Mouse (Mus musculus) urinary bladder, postnatal 4 days (tissue): ENCODE data around the gene Cycs.

Experiments
- DNase-seq, 2 experiments: peaks; one replicate each; pipeline ENCODE4 v3.0.0; 2021 to 2022; ENCODE audit warnings: low spot score in 2 of 2

Cycs gene

DNA sequence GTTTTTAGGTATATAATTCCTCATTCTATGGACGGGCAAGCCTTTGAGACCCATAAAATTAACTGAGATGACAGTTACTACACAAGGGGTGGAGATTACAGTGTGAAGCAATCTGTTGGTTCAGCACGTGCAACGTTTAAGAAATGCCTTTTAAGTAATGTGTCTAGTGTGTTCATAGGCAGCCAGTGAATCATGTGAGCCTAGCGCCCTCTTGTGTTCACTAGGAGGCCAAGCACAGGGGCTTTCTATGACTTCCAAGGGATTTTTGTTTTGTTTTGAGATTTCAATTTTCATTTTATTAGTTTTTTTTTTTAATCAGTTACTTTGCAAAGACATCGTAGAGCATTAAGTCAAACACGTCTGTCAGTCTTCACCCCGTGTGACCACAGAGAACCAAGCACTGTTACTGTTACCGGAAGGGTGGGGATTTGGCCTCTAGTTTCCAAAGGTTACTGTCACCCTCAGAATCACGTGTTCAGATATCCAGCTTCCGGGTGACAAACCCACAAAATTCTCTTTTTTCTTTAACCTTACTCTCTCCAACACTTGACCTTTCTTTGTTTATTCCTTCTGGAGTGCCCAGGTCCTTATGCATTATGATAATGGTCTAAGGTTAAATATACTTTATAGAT lies 20.8 kb downstream of the Cycs start:
- DNase-seq, result no peak

DNA sequence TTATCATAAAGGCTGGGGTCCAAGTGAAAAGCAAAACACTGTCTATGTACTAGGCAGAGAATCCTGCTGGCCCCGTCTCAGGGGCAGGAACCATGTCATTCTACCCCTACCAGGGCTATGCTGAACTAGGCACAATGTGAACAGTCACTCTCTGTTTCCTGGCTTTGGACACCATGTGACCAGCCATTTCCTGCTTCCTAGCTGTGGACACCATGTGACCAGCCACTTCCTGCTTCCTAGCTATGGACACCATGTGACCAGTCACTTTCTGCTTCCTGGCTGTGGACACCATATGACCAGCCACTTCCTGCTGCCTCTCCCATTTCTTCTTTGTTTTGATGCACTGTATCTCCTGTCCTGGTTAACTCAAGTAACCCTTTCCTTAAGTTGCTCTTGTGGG lies 23.8 kb downstream of the Cycs start:
- DNase-seq, result no peak

DNA sequence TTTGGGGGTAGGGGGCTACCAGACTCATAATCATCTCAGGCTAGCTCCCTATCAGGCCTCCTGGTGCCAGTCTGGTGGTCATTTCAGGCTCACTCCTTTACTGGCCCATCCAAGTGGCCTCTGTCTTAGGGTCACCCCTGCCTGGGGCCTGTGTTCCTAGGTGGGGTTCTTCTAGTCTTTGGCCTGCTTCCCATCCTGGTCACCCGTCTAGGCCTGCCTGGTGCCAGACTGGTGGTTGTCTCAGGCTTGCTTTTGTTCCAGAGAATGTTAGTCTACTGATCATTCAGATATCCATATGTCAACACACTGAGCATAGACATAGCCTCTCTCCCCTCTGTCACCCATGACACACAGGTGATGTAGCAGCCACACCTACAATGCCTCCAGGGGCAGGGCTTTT lies 26.7 kb downstream of the Cycs start:
- DNase-seq, result peak in 1 of 2 experiments; percentile 32

DNA sequence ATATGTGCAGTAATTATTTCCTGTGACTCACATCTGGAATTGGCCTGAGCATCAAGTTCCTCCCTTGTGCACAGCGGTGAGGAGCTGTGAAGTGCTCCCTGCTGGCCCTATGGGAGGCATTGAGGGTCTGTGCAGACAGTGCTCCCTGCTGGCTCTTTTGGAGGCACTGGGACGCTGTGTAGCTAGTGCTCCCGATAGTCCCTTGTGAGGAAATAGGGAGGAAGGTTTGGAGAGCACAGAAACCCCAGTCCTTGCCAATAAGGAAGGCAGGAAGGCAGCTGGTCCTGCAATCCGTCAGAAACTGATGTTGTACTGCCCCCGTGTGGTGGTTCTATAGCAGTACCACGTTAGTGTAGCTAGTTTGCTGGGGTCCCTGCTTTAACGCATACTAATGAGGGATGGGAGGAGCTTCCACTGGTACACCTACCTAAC lies 29.9 kb downstream of the Cycs start:
- peak; percentile 67 to 80 for DNase-seq

DNA sequence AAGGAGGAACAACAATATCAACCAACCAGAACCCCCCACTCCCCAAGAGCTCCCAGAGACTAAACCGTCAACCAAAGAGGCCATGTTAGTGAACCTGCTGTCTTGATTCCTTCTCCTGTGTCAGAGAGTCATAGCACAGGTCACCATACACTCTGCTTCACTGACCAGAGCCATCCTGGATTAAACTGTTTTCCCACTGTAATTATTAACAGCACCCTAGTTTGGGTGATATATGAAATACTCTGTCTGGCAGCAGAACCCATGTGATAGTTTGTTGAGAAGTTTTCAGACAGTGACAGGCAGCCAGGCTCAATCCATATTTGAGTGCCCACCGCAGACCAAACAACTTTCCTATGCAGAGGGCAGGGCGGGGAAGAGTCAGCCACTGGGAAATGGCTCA lies 31.0 kb downstream of the Cycs start:
- DNase-seq, result no peak

DNA sequence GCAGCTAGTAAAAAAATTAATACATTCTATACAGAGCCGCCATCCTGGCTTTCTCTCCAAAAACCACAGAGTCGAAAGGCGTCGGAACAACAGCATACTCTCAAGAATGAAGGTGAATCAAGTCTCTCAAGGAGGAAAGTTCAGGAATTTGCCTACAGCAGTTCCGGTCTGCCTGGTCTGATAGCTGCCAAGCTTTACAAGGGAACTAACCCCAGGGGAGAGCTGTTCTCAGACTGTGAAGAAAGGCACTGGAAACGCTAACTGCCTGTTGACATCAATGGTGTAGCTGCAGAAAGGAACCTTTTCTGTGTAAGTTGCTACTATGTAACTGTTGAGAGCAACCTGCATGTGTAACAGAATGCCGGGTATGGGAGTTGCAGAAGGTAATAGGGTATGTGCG lies 34.4 kb downstream of the Cycs start:
- no peak for DNase-seq

DNA sequence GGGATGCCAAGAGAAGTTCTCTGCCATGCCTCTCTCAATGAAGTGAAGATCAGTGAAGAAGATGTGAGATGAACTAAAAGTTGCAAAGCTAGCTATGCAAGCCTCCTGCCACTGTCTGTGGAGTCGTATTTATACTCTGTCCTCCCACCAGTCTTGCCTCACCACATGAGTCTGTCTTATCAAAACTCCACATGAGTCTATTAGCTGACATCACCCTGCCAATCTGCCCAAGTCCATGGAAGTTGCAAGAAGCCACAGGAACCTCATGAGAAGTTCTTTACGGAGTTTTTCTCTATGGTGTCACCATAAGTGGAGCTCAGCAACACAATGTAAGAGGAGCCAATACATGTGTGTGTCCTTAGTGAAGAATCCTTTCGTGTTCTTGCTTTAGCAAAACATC lies 35.3 kb downstream of the Cycs start:
- DNase-seq, result no peak

DNA sequence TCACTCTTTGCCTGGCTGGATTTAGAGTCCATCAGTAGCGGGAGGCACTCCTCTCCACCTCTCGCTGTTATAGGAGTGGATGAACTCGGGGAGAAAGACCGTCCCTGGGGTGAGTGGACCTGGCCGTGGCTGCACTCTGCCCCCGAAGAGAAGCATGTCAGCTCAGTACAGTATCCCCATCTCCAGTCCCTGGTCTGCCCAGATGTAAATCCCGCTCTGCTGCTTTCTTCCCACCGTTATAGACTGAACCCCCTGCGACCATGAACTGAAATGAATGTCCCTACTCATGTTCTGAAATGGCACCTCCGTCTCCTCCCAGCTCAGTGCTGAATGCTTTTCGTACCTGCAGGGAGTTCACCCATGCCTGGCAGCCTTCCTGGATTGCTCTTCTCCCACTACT lies 37.1 kb downstream of the Cycs start:
- no peak for DNase-seq

DNA sequence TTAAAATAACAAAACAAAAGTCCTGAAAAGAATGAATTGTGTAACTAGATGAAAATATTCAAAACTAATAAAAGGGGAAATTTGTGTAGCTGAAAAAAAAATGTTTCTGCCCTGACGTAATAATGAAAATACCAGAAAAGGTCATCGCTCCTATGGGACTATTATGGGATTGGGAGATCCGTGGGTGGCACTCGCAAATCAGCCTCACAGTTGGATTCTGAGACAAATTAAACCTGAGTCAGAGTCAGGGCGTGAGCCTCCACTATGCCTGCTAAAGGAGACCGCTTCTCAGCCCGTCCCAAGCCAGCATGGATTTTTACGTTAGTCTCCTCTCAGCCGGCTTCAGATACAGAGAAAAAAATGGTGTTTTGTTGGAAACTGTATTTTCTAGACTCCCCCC lies 38.9 kb downstream of the Cycs start:
- no peak for DNase-seq

DNA sequence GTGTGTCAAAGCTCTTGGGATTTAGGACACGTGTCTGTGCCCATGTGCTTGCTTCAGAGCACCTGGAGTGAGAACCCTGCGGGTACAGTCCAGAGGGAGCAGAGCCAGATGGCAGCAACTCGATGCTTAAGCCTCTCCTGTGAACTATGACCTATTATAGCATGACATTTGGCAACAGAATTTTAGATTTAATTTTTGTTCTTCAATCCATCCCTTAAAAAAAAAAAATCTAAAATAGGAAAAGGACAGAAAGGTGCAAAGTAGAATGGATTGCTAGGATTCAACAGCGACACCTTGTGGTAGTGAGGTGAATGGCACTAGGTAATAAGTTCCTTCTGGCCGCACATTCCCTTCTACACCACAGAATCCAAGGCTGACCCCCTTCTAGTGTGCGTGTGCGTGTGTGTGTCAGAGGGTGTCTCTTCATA lies 39.7 kb downstream of the Cycs start:
- peak in 1 of 2 experiments; percentile 73 for DNase-seq

DNA sequence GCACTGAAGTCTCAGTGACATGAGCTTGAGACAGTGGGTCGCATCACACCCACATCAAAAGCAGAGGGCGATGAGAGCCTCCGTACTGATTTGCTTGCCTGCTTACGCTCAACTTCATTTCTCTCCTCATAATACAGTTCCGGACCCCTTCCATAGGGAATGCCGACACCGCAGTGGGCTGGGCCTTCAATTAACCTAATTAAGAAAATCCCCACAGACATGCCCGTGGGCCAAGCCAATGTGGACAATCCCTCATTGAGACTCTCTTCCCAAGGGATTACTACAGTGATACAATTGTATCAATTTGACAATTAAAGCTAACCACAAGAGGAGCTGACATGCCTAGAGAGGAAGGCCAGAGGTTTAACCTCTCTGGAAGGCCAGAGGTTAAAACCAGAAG lies 40.5 kb downstream of the Cycs start:
- DNase-seq, result no peak

DNA sequence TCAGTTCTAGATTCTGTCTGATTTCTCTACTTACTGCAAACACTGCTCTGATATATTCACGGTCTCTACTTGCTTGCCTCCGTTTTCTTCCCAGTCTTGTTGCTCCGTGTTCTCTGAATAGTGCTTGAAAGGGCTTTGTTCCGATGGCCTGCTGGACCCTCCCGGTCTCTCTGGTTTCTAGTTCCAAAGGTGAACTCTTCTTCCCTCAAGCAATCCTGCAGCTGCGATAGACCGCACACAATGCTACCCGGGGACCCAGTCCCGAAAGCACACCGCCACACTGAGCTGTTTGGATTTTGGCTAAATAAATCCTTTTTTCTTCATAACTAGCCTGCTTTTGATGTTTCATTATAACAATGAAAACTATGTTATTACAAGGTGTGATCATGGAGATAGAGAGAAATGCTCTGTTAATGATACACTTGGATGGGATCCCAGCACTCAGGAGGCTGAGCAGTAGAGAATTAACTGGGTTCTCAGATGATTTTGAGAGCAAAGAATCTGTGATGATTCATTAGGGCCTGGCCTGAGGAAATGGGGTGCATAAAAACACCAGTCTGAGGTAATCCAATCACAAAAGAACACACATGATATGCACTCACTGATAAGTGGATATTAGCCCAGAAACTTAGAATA lies 42.0 kb downstream of the Cycs start:
- DNase-seq, result no peak

DNA sequence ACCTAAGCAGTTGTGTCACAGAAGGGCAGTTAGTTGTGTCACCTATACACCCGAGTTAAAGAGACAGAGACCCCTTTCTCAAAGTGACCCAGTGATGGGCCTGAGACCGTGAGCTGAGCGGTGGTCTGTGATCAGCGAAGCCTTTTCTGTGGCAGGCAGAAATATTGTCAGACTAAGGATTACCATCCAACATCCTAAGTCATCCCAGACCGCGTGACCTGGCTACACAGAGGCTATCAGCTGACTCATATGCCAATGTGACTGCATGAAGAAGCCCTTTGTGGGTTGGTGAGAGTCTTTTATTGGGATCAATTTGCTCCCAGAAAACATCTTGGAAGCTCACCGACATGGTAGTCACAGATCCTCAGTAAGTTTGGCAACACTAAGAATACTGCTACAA lies 43.6 kb downstream of the Cycs start:
- no peak for DNase-seq

DNA sequence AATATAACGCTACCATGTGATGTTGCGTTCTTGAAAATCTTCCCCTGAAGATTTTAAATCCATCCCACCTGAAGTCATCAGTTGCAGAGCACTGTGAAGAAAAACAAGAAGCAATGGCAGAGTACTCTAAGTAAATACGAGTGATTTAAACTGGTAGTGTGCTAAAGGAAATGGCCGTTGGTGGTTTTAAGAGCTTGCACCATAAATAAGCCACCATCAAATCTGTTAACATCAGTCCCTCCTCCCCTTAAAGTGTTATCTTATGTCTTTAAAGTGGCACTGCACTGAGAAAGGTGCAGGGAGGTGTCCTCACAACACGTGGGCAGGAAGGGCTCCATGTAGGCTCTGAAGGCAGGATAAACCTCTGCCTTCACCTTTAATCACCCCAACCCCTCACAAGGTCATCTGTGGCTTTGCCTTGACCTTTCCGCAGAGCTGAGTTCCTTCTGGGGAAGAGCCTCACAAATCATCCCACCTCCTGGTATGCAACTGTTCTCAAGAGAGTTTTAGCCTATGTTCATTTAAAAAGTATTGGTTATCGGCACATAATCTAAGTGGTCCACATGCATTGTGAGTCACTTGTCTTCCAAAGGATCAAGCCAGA lies 44.7 kb downstream of the Cycs start:
- no peak for DNase-seq

DNA sequence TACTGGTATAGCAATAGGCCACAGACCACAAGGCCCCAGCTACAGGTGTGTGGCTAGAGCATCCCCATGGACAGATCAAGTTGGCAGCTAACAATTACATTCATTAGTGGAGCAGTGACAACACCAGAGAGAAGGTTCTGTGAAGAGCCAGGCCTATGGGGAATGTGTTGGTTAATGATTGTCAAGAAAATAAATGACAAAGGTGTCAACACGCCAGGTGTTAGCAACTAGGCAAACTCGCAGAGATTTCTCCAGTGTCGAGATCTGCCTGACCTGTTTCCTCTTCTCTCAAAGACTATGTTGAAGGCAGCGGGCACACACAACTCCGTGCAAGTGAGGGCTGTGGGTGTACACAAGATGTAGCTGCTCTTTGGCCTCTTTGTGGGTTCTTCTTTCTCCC lies 46.2 kb downstream of the Cycs start:
- no peak for DNase-seq

DNA sequence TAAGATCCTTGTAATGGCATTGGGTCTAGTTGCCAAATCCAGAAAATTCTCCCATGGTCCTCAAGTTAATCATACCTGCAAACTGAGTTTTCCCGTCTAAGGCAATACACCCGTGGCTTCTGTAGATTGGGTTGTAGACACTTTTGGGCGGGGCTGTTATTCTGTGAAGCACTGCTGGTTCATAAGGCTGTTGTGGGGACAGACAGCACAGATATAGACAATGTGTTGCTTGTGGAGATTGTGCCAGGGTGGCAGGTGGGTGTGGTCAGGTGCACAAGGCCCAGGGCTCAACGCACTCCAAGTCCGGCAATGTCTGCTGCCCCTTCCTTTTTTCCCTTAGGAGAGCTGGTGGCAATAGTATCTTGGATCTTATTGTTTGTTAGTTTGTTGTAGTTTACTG lies 48.0 kb downstream of the Cycs start:
- no peak for DNase-seq
